Mouse (Mus musculus): ENCODE measurements around the gene Ajuba.

GRCm38 (mm10) chr14:54544703-54545102 lies 32.7 kb downstream of the Ajuba start:
- TF ChIP-seq CTCF (IDR thresholded peaks at IDR 0.05; ENCODE audit: low read depth, low read length) (no peak), POLR2A (IDR thresholded peaks at IDR 0.05; ENCODE audit: borderline replicate concordance, low read depth, low read length) (no peak)
